In the genomic region with DNA sequence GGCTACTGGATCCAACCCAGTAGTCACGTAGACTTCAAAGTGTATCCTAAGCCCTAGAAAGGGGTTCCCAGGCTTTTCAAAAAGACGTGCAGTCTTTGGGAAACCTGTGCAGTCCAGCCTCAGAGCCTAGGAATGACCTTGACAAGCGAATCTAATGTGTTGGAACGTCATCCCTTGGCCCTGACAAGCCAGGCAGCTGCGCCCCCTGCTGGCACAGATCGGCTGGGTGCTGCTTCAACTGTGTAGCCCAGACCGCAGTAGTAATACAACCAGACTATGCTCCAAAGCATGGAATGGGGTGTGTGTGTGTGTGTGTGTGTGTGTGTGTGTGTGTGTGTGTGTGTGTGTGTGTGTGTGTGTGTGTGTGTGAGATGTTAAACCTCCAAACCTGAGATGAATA, we compare ENCODE assay signal across 8 mouse cellular contexts.
DNase-seq lines count a peak whose midpoint lies in the region; ATAC-seq and TF ChIP-seq lines count a peak whose summit lies in the region.

No protein-coding gene starts in this region.

- H3K36me3 ChIP-seq in hindbrain, embryonic 15.5 days, result no peaks in the 10 kb centered on the region

- H3K27me3 ChIP-seq in hindbrain, embryonic 15.5 days, result no peaks in the 10 kb centered on the region

- TF ChIP-seq CTCF in gastrocnemius, adult 2 months (IDR thresholded peaks at IDR 0.05), result peak; percentile 82

- no peak overlapping the region for H3K4me2 ChIP-seq in hindbrain, embryonic 15.5 days

- H3K4me1 ChIP-seq in hindbrain, embryonic 15.5 days (replicated peaks), result peaks cover 33% of the 10 kb centered on the region

- no peaks in the 10 kb centered on the region for H3K9me3 ChIP-seq in hindbrain, embryonic 15.5 days

- intact Hi-C loops in gastrocnemius, adult 2 months (cut with DNase I), result loop anchor here (2.0 to 5.0 kb wide), 2 partner anchors 49 to 93 kb away; no protein-coding TSS in a partner anchor

- H3K9ac ChIP-seq in hindbrain, embryonic 15.5 days, result no peak overlapping the region

- peak; percentile 80 for ATAC-seq in hindbrain, embryonic 15.5 days (ENCODE audit: low FRiP score, low read depth)

- peak overlapping the region; percentile 33; the same call in 1 of the 2 replicates for H3K4me3 ChIP-seq in gastrocnemius, adult 2 months
- no peak overlapping the region for H3K4me3 ChIP-seq in hindbrain, embryonic 15.5 days

- WGBS in hindbrain, embryonic 15.5 days, result 10% methylated on average over 7 of the region's 7 CpGs

- DNase-seq in ZHBTc4 (ENCODE audit: low read depth, low spot score), result peak; percentile 89
- peak; percentile 91 for DNase-seq in cerebellum, postnatal 36 days
- DNase-seq in gastrocnemius, adult 2 months, result peak; percentile 88
- peak; percentile 72 to 78 for DNase-seq in layer of hippocampus, postnatal 36 days
- peak; percentile 69 to 82 for DNase-seq in lung, postnatal 4 days
- DNase-seq in right cerebral cortex, postnatal 10 days (ENCODE audit: low spot score in 2 of 2), result peak; percentile 83 to 89
- DNase-seq in urinary bladder, postnatal 25 days (ENCODE audit: low spot score), result peak; percentile 78

- H3K27ac ChIP-seq in gastrocnemius, adult 2 months, result no peak overlapping the region
- H3K27ac ChIP-seq in hindbrain, embryonic 15.5 days (replicated peaks), result peak overlapping the region; percentile 68
